Mouse (Mus musculus): ENCODE data around the gene C1qtnf5.

DNA sequence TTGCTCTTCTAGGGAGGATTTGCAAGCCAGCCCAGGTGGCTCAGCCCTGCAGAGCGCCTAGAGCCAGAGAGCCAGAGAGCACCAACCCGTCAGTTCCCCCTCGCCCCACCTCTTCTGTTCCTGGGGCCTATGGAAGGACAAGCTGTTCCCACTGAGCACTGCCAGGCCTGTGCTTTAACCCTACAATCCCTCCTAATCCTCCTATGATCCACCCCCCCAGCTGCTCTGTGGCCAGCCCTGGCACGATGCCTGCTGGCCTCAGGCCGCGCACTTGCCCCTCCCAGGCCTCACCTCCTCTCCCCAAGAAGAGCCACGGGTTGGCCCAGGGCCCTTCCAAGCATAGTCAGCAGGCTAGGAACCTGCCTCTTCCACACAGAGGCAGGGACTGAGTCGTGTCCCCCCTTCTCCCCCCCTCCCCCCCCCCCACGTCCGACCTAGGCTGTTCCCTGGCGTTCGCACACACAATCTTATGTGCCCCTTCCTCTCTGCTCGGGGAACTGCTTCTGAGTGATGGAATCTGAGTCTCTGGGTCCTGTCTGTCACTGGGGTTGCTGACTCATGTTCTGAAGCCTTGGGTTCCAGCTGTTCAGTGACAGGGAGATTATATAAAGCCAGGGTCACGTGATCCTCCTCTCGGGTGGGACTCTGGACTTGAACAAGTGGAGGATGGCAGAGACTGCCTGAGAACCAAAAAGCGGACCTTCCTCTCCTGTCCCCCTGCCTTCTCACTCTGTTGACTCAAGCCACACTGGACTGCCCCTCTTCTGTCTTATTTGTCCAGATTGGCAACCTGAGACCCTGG, 27.9 kb upstream of the C1qtnf5 start:
- TF ChIP-seq POLR2A (IDR thresholded peaks at IDR 0.05; ENCODE audit: extremely low read depth, insufficient read depth, low read length) (no peak), CTCF (IDR thresholded peaks at IDR 0.05; ENCODE audit: extremely low read depth, insufficient read depth, low read length) (no peak)

Measured in cortical plate, adult 2 months (tissue).